Mouse (Mus musculus) MEL (cell line): ENCODE measurements around the gene Rnf182. TPM values are rescaled to one million over a fixed set of nuclear protein-coding genes. Genes with fewer than 3 reads are reported as not detected.

Experiments
- DNase-seq: peaks from one replicate; pipeline ENCODE4 v3.0.0; 2011; ENCODE audit warnings: low read depth, low spot score
- H3K27ac ChIP-seq: 2 replicates; pipeline ENCODE4 v1.5.1; 2012; ENCODE audit warnings: low read depth, mild to moderate bottlenecking, control low read depth, low read length, moderate library complexity; ENCODE audit not compliant: control insufficient read depth
- H3K27me3 ChIP-seq, 2 experiments: fragments of 150-350 bp in 1 of 2; sonication (generic) in 1 of 2; 2 replicates each; pipeline ENCODE4 v1.6.1; 2012; ENCODE audit warnings: low read length in 2 of 2, mild to moderate bottlenecking in 2 of 2, improper control_type of control experiment in 1 of 2, moderate library complexity in 1 of 2; ENCODE audit not compliant: insufficient read depth in 2 of 2, control insufficient read depth in 1 of 2
- H3K36me3 ChIP-seq, 2 experiments: 2 replicates each; pipeline ENCODE4 v1.6.1; 2012 to 2014; ENCODE audit warnings: low read length in 2 of 2, improper control_type of control experiment in 1 of 2, inconsistent platforms in 1 of 2, mild to moderate bottlenecking in 1 of 2; ENCODE audit not compliant: insufficient read depth in 2 of 2, control insufficient read depth in 1 of 2
- H3K4me1 ChIP-seq, 2 experiments: fragments of 150-350 bp in 1 of 2; sonication (generic) in 1 of 2; 2 replicates each; pipeline ENCODE4 v1.6.1; 2012; ENCODE audit warnings: low read length in 2 of 2, improper control_type of control experiment in 1 of 2, mild to moderate bottlenecking in 1 of 2; ENCODE audit not compliant: insufficient read depth in 2 of 2, control insufficient read depth in 1 of 2
- H3K4me3 ChIP-seq, 2 experiments: fragments of 150-350 bp in 1 of 2; sonication (generic) in 1 of 2; 2 replicates each; pipeline ENCODE4 v1.5.1; 2012; ENCODE audit warnings: low read depth in 2 of 2, low read length in 2 of 2, mild to moderate bottlenecking in 2 of 2, moderate library complexity in 2 of 2, control low read depth in 1 of 2, improper control_type of control experiment in 1 of 2; ENCODE audit not compliant: control insufficient read depth in 1 of 2, insufficient read depth in 1 of 2
- H3K79me2 ChIP-seq: 2 replicates; pipeline ENCODE4 v1.6.1; 2012; ENCODE audit warnings: mild to moderate bottlenecking, low read length, moderate library complexity; ENCODE audit not compliant: control insufficient read depth, poor library complexity, insufficient read depth
- H3K9ac ChIP-seq: 2 replicates; pipeline ENCODE4 v1.6.1; 2012; ENCODE audit warnings: low read depth, mild to moderate bottlenecking, control low read depth, low read length, moderate library complexity; ENCODE audit not compliant: control insufficient read depth, poor library complexity, severe bottlenecking
- H3K9me3 ChIP-seq: fragments of 150-350 bp; sonication (generic); replicated peaks from 2 replicates; pipeline ENCODE4 v1.6.1; 2012; ENCODE audit warnings: mild to moderate bottlenecking, low read length, improper control_type of control experiment, moderate library complexity; ENCODE audit not compliant: insufficient read depth
- CHD1 ChIP-seq: IDR thresholded peaks from 2 replicates; pipeline ENCODE4 v1.6.1; 2012; ENCODE audit warnings: low read depth, mild to moderate bottlenecking, inconsistent platforms, low read length, improper control_type of control experiment
- CHD2 ChIP-seq: IDR thresholded peaks from 2 replicates; pipeline ENCODE4 v1.6.1; 2011; ENCODE audit warnings: low read length, improper control_type of control experiment
- CTCF ChIP-seq, 3 experiments: IDR thresholded peaks in 2 of 3; conservative IDR thresholded peaks in 1 of 3; 2 replicates each; pipeline ENCODE4 v1.5.1; 2011 to 2012; ENCODE audit warnings: low read length in 3 of 3, low read depth in 2 of 3, mild to moderate bottlenecking in 2 of 3, improper control_type of control experiment in 1 of 3, inconsistent platforms in 1 of 3, mixed read lengths in 1 of 3, moderate library complexity in 1 of 3; ENCODE audit not compliant: control insufficient read depth in 1 of 3, insufficient read depth in 1 of 3, poor library complexity in 1 of 3, severe bottlenecking in 1 of 3
- ELF1 ChIP-seq: IDR thresholded peaks from 2 replicates; pipeline ENCODE4 v1.6.1; 2014; ENCODE audit warnings: low read depth, mild to moderate bottlenecking, inconsistent platforms, low read length, improper control_type of control experiment, moderate library complexity
- EP300 ChIP-seq, 2 experiments: IDR thresholded peaks; 2 replicates each; pipeline ENCODE4 v1.6.1; 2011; ENCODE audit warnings: improper control_type of control experiment in 2 of 2, low read length in 2 of 2, low read depth in 1 of 2, mild to moderate bottlenecking in 1 of 2
- GABPA ChIP-seq: IDR thresholded peaks from 2 replicates; pipeline ENCODE4 v1.6.1; 2012; ENCODE audit warnings: low read depth, mild to moderate bottlenecking, inconsistent platforms, low read length, improper control_type of control experiment, moderate library complexity
- KAT2A ChIP-seq: conservative IDR thresholded peaks from 2 replicates; pipeline ENCODE4 v1.6.1; 2012; ENCODE audit warnings: low read depth, low read length, improper control_type of control experiment, inconsistent platforms
- MAX ChIP-seq: IDR thresholded peaks from 2 replicates; pipeline ENCODE4 v1.6.1; 2011; ENCODE audit warnings: low read length, improper control_type of control experiment
- MAZ ChIP-seq: IDR thresholded peaks from 2 replicates; pipeline ENCODE4 v1.6.1; 2012; ENCODE audit warnings: low read depth, mild to moderate bottlenecking, inconsistent platforms, low read length, improper control_type of control experiment
- MXI1 ChIP-seq: IDR thresholded peaks from 2 replicates; pipeline ENCODE4 v1.6.1; 2011; ENCODE audit warnings: mild to moderate bottlenecking, low read depth, low read length, improper control_type of control experiment
- MYC ChIP-seq: IDR thresholded peaks from 2 replicates; pipeline ENCODE4 v1.6.1; 2011; ENCODE audit warnings: low read depth, mild to moderate bottlenecking, low read length, improper control_type of control experiment, moderate library complexity
- NRF1 ChIP-seq: IDR thresholded peaks from 2 replicates; pipeline ENCODE4 v1.6.1; 2014; ENCODE audit warnings: low read depth, mild to moderate bottlenecking, inconsistent platforms, low read length, improper control_type of control experiment, moderate library complexity; ENCODE audit not compliant: poor library complexity, insufficient read depth, severe bottlenecking
- POLR2A ChIP-seq, 2 experiments: IDR thresholded peaks; 2 replicates each; pipeline ENCODE4 v1.6.1; 2011 to 2012; ENCODE audit warnings: low read length in 2 of 2, mild to moderate bottlenecking in 2 of 2, control low read depth in 1 of 2, improper control_type of control experiment in 1 of 2, low read depth in 1 of 2, moderate library complexity in 1 of 2; ENCODE audit not compliant: control insufficient read depth in 1 of 2, insufficient read depth in 1 of 2, poor library complexity in 1 of 2
- POLR2AphosphoS5 ChIP-seq: IDR thresholded peaks from 2 replicates; pipeline ENCODE4 v1.6.1; 2012; ENCODE audit warnings: low read depth, borderline replicate concordance, mild to moderate bottlenecking, inconsistent platforms, low read length, moderate library complexity, mixed read lengths
- RCOR1 ChIP-seq: IDR thresholded peaks from 2 replicates; pipeline ENCODE4 v1.6.1; 2012; ENCODE audit warnings: low read depth, mild to moderate bottlenecking, inconsistent platforms, low read length, improper control_type of control experiment
- SIN3A ChIP-seq: IDR thresholded peaks from 2 replicates; pipeline ENCODE4 v1.6.1; 2012; ENCODE audit warnings: low read length, improper control_type of control experiment, inconsistent platforms
- TBP ChIP-seq: IDR thresholded peaks from 2 replicates; pipeline ENCODE4 v1.8.0; 2011; ENCODE audit warnings: low read depth, low read length, improper control_type of control experiment
- TCF12 ChIP-seq: IDR thresholded peaks from 2 replicates; pipeline ENCODE4 v1.6.1; 2014; ENCODE audit warnings: low read depth, mild to moderate bottlenecking, inconsistent platforms, low read length, improper control_type of control experiment, moderate library complexity
- USF1 ChIP-seq: IDR thresholded peaks from 2 replicates; pipeline ENCODE4 v1.6.1; 2014; ENCODE audit warnings: low read depth, mild to moderate bottlenecking, inconsistent platforms, low read length, improper control_type of control experiment, moderate library complexity
- ZC3H11A ChIP-seq: IDR thresholded peaks from 2 replicates; pipeline ENCODE4 v1.6.1; 2012; ENCODE audit warnings: low read depth, mild to moderate bottlenecking, inconsistent platforms, low read length, improper control_type of control experiment
- ZKSCAN1 ChIP-seq: IDR thresholded peaks from 2 replicates; pipeline ENCODE4 v1.6.1; 2012; ENCODE audit warnings: low read depth, mild to moderate bottlenecking, inconsistent platforms, low read length, improper control_type of control experiment, moderate library complexity
- ZMIZ1 ChIP-seq: IDR thresholded peaks from 2 replicates; pipeline ENCODE4 v1.6.1; 2012; ENCODE audit warnings: low read depth, mild to moderate bottlenecking, inconsistent platforms, low read length, improper control_type of control experiment, moderate library complexity
- ZNF384 ChIP-seq: IDR thresholded peaks from 2 replicates; pipeline ENCODE4 v1.6.1; 2012; ENCODE audit warnings: low read depth, mild to moderate bottlenecking, inconsistent platforms, low read length, improper control_type of control experiment
- polyA plus RNA-seq, 2 experiments: library from polyadenylated mRNA; stranded (reverse) in 1 of 2; unstranded in 1 of 2; fragments of >175 nt in 1 of 2; fragments of >200 nt in 1 of 2; gene quantifications; 2 replicates each; pipeline versions ENCODE4 v1.2.1 to v1.2.4; 2012; ENCODE audit warnings: low replicate concordance in 2 of 2, low read depth in 1 of 2; ENCODE audit not compliant: insufficient read length in 2 of 2, insufficient read depth in 1 of 2, missing spikeins in 1 of 2
- total RNA-seq: library from RNA; depleted of rRNA; stranded (reverse); fragments of 300-350 nt; gene quantifications from 2 replicates; pipeline ENCODE4 v1.2.3, GENCODE M21; 2012

The Rnf182 gene
- total and polyA plus RNA-seq, 3 experiments, result 0.04 TPM; not detected in 2

DNA sequence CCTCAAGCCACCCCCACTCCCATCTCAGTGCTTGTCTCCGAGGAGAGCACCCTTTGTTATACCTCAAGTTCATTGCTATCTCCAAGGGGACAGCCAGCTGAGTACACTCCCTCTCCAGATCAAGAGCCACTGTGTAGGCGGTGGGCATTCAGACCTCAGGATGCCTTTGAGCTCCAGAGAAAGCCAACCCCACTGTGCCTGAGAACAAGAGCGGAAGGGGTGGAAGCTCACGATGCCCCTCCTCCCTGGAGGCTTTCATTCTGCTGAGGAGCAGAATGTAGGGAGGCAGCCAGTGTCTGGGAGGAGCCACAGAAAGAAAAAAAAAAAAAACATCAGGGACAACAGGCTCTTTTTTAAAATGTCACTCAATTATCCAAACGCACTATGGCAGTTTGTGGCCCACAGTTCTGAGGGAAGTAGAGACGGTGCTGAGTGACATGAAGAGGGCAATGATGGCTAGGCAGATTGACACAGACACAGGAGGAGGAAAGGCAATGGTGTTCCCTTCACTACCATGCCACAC lies 101.1 kb downstream of the Rnf182 start:
- Histone ChIP-seq H3K4me1 (no peaks in the 10 kb centered on the region), H3K27ac (no peak overlapping the region), H3K4me3 (no peak overlapping the region), H3K27me3 (no peaks in the 10 kb centered on the region), H3K9me3 (no peaks in the 10 kb centered on the region), H3K9ac (no peak overlapping the region), H3K79me2 (no peaks in the 10 kb centered on the region), H3K36me3 (no peaks in the 10 kb centered on the region)
- DNase-seq, result no peak
- TF ChIP-seq MAX, result no peak
- TF ChIP-seq ZMIZ1, result no peak
- no peak for TF ChIP-seq CTCF (IDR thresholded peaks at IDR 0.05 in 2 of 3, conservative IDR thresholded peaks at IDR 0.05 in 1 of 3; ENCODE audit: control insufficient read depth in 1 of 3, insufficient read depth in 1 of 3, low read depth in 2 of 3, low read length in 3 of 3, poor library complexity in 1 of 3, severe bottlenecking in 1 of 3)
- TF ChIP-seq POLR2A (IDR thresholded peaks at IDR 0.05; ENCODE audit: control insufficient read depth in 1 of 2, insufficient read depth in 1 of 2, low read depth in 1 of 2, low read length in 2 of 2, poor library complexity in 1 of 2), result no peak
- no peak for TF ChIP-seq MYC
- no peak for TF ChIP-seq SIN3A
- no peak for TF ChIP-seq RCOR1
- no peak for TF ChIP-seq TBP
- TF ChIP-seq MAZ, result no peak
- TF ChIP-seq USF1, result no peak

DNA sequence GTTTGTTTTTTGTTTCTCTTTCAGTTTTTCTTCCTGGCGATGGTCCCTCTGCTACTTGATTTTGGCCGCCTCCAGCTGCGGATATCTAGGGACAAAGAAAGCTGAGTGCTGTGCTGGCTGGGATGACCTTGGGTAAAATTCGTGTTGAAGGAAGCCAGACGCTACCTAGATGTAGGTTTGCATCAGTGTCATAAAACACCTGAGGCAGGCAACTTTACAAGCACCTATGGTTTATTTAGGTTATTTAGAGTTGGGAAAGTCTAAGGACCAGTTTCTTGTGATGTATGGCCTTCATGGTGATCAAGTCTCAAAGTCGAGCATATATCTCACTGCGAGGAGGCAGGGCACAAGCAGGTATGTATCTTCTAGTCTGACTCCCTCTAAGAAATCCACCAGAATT lies 102.7 kb downstream of the Rnf182 start:
- TF ChIP-seq EP300 (IDR thresholded peaks at IDR 0.05; ENCODE audit: low read depth in 1 of 2, low read length in 2 of 2) (no peak), TCF12 (no peak), CHD2 (no peak)
- H3K9ac ChIP-seq, result no peak overlapping the region

DNA sequence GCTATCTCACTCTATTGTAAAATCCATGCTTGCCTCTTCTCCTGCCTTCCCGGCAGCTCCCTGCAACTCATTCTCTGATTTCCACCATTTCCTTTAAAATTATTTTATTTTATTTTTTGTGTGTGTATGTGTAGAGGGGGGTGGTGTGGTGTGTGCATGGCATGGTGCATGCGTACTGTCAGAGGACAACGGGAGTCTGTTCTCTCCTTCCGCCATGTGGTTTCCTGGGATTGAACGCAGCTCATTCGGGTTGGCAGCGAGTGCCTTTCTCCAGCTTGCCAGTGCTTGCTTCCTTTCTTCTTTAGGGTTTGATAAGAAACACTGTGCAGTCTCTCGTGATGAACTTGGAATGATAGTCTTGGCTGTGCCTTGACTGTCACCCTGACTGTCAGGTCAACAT lies 105.0 kb downstream of the Rnf182 start:
- Histone ChIP-seq H3K9me3 (no peaks in the 10 kb centered on the region), H3K27me3 (no peaks in the 10 kb centered on the region), H3K79me2 (no peaks in the 10 kb centered on the region)
- no peak for TF ChIP-seq ELF1
- no peak for TF ChIP-seq EP300 (IDR thresholded peaks at IDR 0.05; ENCODE audit: low read depth in 1 of 2, low read length in 2 of 2)
- TF ChIP-seq ZKSCAN1, result no peak
- no peak for TF ChIP-seq POLR2A (IDR thresholded peaks at IDR 0.05; ENCODE audit: control insufficient read depth in 1 of 2, insufficient read depth in 1 of 2, low read depth in 1 of 2, low read length in 2 of 2, poor library complexity in 1 of 2)
- no peak for TF ChIP-seq KAT2A
- no peak for TF ChIP-seq MXI1
- TF ChIP-seq ZC3H11A, result no peak
- TF ChIP-seq ZMIZ1, result no peak
- TF ChIP-seq USF1, result no peak
- no peak for TF ChIP-seq NRF1
- TF ChIP-seq POLR2AphosphoS5, result no peak
- no peak for TF ChIP-seq CHD1
- no peak for TF ChIP-seq TBP
- TF ChIP-seq ZNF384, result no peak
- no peak for TF ChIP-seq SIN3A
- TF ChIP-seq GABPA, result no peak
- TF ChIP-seq MAX, result no peak
- TF ChIP-seq, all 39 proteins: peak for 0
- Histone ChIP-seq H3K27ac (no peak overlapping the region), H3K9ac (no peak overlapping the region), H3K36me3 (no peaks in the 10 kb centered on the region), H3K4me3 (no peak overlapping the region), H3K4me1 (no peaks in the 10 kb centered on the region)
- no peak for DNase-seq

More for the DNA sequence above, 102.7 kb downstream of the Rnf182 start:
- Histone ChIP-seq H3K79me2 (no peaks in the 10 kb centered on the region), H3K9me3 (no peaks in the 10 kb centered on the region), H3K36me3 (no peaks in the 10 kb centered on the region), H3K27me3 (no peaks in the 10 kb centered on the region), H3K27ac (no peak overlapping the region), H3K4me1 (no peaks in the 10 kb centered on the region), H3K4me3 (no peak overlapping the region)
- DNase-seq, result no peak
